In genomic region chr10:10435014-10435413, GRCm38 (mm10) we compare ENCODE assay signal across 16 mouse cellular contexts. TPM values are rescaled to one million over a fixed set of nuclear protein-coding genes. Genes with fewer than 3 reads are reported as not detected.
"Had no signal": no experiment of that assay in that cellular context is flagged by ENCODE, and none has a peak within 500 bp of the region (broad histone marks: within the 10 kb centered on the region; RNA-seq: fewer than 3 reads in every experiment).

No protein-coding gene starts in this region.

- H3K4me3 ChIP-seq: limb, embryonic 13.5 days; midbrain, embryonic 13.5 days; myocyte; neural tube, embryonic 12.5 days had no signal

- H3K9ac ChIP-seq: limb, embryonic 13.5 days; liver, embryonic 14.5 days; midbrain, embryonic 13.5 days; neural tube, embryonic 12.5 days had no signal

- DNase-seq: kidney, adult 9 months; kidney, postnatal 36 days; layer of hippocampus, adult 9-11 months; layer of hippocampus, postnatal 36 days; lung, adult 18-20 months; right cerebral cortex, adult 18-20 months; right cerebral cortex, postnatal 25 days; thymus, postnatal 36 days had no signal

- H3K27ac ChIP-seq: kidney, postnatal 0 days; limb, embryonic 13.5 days; liver, embryonic 14.5 days; midbrain, embryonic 13.5 days; neural tube, embryonic 12.5 days had no signal

- H3K9me3 ChIP-seq: limb, embryonic 13.5 days; midbrain, embryonic 13.5 days; neural tube, embryonic 12.5 days had no signal

- H3K36me3 ChIP-seq: limb, embryonic 13.5 days; midbrain, embryonic 13.5 days; neural tube, embryonic 12.5 days had no signal

- H3K4me1 ChIP-seq: limb, embryonic 13.5 days; midbrain, embryonic 13.5 days; neural tube, embryonic 12.5 days had no signal

- H3K27me3 ChIP-seq: limb, embryonic 13.5 days; midbrain, embryonic 13.5 days; neural tube, embryonic 12.5 days had no signal

- ATAC-seq: midbrain, embryonic 13.5 days had no signal

- H3K4me2 ChIP-seq: limb, embryonic 13.5 days; midbrain, embryonic 13.5 days; neural tube, embryonic 12.5 days had no signal

RNA-seq across cellular contexts. Expression of gene Adgb, which starts 37.1 kb away (rescaled TPM):
- total RNA-seq: megakaryocyte-erythroid progenitor cell, adult 5-6 weeks had no signal
- polyA plus RNA-seq: myocyte; small intestine, adult 2 months had no signal
